Mouse (Mus musculus) lung, postnatal 25 days (tissue): ENCODE results near the gene Foxl1.

ENCODE experiments used
- DNase-seq: peaks from one replicate; pipeline ENCODE4 v3.0.0; 2022; ENCODE audit warnings: low spot score

Gene Foxl1

GRCm38 (mm10) chr8:121170116-121170515, 42.4 kb downstream of the Foxl1 start:
- DNase-seq, result no peak

- DNase-seq, result no peak
Measured at GRCm38 (mm10) chr8:121170626-121171552, 43.1 kb downstream of the Foxl1 start.

- no peak for DNase-seq
Measured at GRCm38 (mm10) chr8:121172567-121172966, 44.8 kb downstream of the Foxl1 start.

GRCm38 (mm10) chr8:121174178-121174577, 46.4 kb downstream of the Foxl1 start:
- DNase-seq, result no peak

- no peak for DNase-seq
Measured at GRCm38 (mm10) chr8:121174721-121175539, 47.2 kb downstream of the Foxl1 start.

GRCm38 (mm10) chr8:121175540-121176090, 47.9 kb downstream of the Foxl1 start:
- no peak for DNase-seq

GRCm38 (mm10) chr8:121176291-121176690, 48.6 kb downstream of the Foxl1 start:
- no peak for DNase-seq
